Mouse (Mus musculus): ENCODE results near the gene Ubr1. TPM values are rescaled to one million over a fixed set of nuclear protein-coding genes. Genes with fewer than 3 reads are reported as not detected.

Ubr1 gene
- total RNA-seq, 2 experiments from 2014 or later, result 21.9 TPM

DNA sequence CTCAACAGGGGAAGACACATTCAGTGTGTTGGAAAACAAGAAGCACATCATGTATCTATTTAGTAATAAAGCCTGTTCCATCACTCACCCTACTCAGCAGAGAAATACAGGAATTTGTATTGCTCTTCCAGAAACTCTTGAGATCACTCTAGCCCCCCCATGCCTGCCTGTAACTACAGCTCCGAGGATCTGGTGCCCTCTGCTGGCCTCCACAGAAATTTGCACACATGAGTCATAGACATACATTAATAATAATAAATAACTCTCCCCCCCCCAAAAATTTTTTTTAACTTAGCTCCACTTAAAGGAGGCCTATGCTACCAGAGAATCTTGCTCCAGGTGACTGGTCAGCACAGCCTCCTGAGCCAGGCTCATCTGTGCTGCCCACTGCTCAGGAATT, 104.0 kb downstream of the Ubr1 start:
- ATAC-seq (replicated peaks; ENCODE audit: low FRiP score, poor library complexity, severe bottlenecking), result peak; percentile 72

DNA sequence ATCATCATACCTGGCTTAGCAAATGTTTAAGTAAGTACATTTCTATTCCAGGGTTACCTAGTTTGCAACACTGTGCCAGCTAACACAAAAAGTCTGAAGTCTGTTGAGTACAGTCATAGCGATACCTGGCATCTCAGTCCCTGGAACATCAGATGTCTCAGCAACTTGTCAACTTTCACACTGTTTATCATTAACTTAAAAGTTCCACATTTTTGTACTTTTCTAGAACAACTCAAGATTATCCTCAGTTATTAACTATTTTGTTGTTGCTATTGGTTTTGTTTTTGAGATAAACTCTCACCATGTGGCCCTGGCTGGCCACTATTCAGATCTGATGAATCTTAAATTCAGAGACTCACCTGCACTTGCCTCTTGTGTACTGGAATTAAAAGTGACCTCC, 107.1 kb downstream of the Ubr1 start:
- no peak for ATAC-seq (replicated peaks; ENCODE audit: low FRiP score, poor library complexity, severe bottlenecking)

DNA sequence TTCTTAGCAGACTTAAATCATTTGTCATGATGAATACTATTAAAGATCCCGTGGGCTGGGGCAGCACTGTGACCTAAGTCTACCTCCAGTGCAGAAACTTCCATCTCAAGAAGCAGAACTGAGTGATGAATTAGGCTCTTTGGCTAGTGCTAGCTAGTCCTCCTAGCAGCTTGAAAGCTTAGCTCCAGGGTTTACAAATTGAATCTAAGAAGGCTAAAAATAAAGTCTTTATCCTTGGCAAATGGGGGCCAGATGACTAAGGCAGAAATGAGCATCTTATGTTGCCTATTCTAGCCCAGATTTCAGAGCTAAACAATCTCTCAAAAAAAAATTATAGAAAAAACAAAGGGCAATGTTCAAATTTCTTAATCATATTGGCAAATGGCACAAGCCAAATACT, 109.8 kb downstream of the Ubr1 start:
- no peak for ATAC-seq (replicated peaks; ENCODE audit: low FRiP score, poor library complexity, severe bottlenecking)

DNA sequence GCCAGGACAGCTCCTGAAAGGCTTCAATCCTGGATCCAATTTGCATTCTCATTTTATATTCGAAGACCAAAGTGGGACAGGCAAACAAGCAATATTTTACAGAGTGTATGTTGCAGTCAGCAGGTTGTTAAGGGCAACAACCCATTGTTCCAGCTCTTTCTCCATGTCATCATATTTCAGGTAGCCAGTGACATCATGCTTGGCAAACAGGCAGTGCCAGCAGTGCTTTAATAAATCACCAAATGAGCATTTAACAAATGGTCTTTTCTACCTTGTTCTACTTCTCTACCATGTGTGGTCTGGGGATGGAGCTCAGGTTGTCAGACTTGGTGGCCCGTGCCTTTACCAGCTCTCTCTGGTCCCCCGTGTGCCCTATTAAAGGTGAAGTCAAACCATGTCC, 112.4 kb downstream of the Ubr1 start:
- ATAC-seq (replicated peaks; ENCODE audit: low FRiP score, poor library complexity, severe bottlenecking), result no peak

DNA sequence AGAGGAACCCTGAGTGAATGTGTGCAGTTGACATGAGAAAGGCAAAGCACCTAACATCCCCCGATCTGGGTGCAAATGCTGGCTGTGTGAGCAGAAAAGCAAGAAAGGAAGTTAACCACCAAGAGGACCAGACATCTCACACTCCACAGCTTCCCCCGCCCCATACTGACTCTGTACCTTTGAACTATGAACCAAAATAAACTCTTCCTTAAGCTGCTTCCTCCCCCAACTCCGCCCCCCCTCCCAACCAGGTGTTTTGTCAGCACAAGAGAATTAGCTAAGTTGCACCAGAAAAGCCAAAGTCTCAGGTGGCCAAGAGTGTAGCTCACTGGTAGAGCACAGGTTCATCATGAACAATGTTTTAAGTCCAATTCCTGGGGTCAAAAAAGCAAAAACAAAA, 117.4 kb downstream of the Ubr1 start:
- ATAC-seq (replicated peaks; ENCODE audit: low FRiP score, poor library complexity, severe bottlenecking), result no peak

GRCm38 (mm10) chr2:120852626-120853025, 117.9 kb downstream of the Ubr1 start:
- ATAC-seq (replicated peaks; ENCODE audit: low FRiP score, poor library complexity, severe bottlenecking), result no peak

- ATAC-seq (replicated peaks; ENCODE audit: low FRiP score, poor library complexity, severe bottlenecking), result peak; percentile 98
These were observed 120.0 kb downstream of the Ubr1 start, which contains the start of gene Ttbk2 for GRCm38 (mm10) chr2:120850424-120851082. Ttbk2 (minus strand) TSS chr2:120850604.

DNA sequence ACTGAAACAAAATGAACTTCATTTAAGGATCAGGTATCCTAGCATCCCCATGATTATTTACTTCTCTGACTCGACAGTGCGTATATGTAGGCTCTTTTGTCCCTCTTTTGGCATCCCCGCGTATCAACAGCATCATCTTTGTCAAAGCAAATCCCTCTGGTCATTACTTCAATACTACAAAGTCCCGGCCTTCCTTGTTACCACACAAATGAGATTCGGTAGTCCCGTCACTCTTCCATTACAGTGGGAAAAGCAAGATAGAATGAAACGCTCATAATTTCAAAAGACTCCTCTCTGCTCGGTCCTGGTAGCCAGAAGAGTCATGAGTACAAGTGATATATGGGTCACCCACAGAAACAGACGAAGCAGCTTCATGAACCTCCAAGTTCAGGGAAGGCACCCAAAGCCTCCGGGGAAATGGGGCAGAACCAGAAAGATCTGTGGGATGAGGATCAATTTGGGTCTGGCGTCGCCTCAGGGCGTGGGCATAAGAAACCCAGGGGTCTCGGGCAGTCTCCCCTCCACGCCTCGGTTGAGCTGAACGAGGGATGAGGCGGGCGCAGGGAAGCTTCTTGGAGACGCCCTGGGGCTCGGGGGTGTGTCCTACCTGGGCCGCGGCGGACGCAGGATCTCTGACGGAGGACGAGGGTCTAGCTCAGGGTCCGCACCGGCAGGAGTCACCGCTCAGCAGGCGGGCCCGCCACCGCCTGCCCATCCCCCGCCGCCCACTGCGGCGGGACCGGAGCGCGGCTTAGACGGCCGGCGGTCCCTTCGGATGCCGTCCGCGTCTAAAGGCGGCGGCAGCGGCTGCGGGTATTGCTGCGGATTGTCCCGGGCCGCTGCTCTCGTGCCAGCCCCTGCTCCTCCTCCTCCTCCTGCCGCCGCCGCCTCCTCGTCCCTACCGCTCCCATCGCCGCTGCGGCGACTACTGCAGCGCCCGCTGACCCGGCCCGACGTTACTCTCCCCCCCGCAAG, 120.8 kb downstream of the Ubr1 start, which contains the start of gene Cdan1:
Gene Cdan1, minus strand, starts transcription at position 680 of the 975 bp plus-strand sequence.
- ATAC-seq (replicated peaks; ENCODE audit: low FRiP score, poor library complexity, severe bottlenecking), result peak; percentile 67

DNA sequence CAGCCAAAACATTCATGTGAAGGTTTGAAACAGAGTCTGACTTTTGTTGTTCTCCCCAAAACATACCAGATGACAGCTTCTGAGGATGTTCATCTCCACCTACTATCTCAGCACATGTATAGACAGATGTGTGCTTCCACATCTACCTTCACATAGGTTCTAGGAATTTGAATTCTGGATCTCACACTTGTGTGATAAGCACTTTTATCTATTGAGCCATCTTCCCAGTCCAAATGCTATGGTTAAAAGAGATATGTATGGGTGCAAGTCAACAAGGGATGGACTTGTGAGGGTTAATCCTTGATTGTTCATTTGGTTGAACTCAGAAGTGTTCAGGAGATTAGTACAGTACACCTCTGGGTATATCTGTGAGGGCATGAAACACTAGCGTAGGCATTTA, 125.2 kb downstream of the Ubr1 start:
- ATAC-seq (replicated peaks; ENCODE audit: low FRiP score, poor library complexity, severe bottlenecking), result no peak

- ATAC-seq (replicated peaks; ENCODE audit: low FRiP score, poor library complexity, severe bottlenecking), result no peak
These were observed 126.5 kb downstream of the Ubr1 start for GRCm38 (mm10) chr2:120843990-120844389.

- ATAC-seq (replicated peaks; ENCODE audit: low FRiP score, poor library complexity, severe bottlenecking), result no peak
These were observed 129.3 kb downstream of the Ubr1 start for GRCm38 (mm10) chr2:120841211-120841610.

- ATAC-seq (replicated peaks; ENCODE audit: low FRiP score, poor library complexity, severe bottlenecking), result 0 out of 2 replicates have a peak, but pooled peaks have one; percentile 35
These were observed 135.3 kb downstream of the Ubr1 start for GRCm38 (mm10) chr2:120835167-120835566.

DNA sequence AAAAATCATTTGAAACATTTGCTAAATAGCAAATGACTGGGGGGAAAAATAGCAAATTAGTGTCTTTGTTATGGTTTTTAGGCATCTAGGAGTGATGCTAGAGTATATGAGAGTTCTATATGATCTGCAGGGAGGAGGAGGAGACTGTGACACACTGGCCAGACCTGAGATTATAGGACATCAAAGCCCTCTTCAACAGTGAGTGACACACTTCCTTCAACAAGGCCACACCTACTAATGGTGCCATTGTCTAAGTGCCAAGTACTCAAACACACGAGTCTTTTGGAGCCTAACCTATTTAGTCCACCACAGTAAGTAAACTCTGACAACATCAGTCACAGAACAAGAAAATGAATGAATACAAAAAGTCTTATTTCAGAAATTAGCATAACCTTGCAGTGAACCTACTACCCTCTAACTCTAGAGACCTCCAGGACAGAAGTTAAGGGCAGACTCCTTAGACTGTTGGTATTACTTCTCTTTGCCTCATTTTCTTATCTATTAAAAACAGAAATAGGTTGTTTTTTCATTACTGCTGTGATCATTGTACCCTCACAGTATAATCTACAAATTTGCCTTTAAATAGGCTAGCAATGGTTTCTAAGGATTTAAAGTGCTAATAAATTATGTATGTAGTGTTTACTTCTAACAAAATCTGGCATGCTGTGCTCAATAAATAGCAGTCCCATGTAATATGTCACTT, 143.4 kb downstream of the Ubr1 start:
- ATAC-seq (replicated peaks; ENCODE audit: low FRiP score, poor library complexity, severe bottlenecking), result peak; percentile 60; the same call in 1 of the 2 replicates

Other genes with a start within 250 kb of the Ubr1 start
- 5.4 and 18.4 TPM in 2 replicates for gene Cdan1, start 120.6 kb downstream of the Ubr1 start, total RNA-seq (2015; ENCODE audit: low replicate concordance)
- gene Cdan1, start 120.6 kb downstream of the Ubr1 start, total RNA-seq (2017; ENCODE audit: low replicate concordance), result 12.5 and 14.1 TPM in 2 replicates
- gene Ttbk2, start 120.1 kb downstream of the Ubr1 start, total RNA-seq (2015; ENCODE audit: low replicate concordance), result 1.2 and 3.1 TPM in 2 replicates
- gene Ttbk2, start 120.1 kb downstream of the Ubr1 start, total RNA-seq (2017; ENCODE audit: low replicate concordance), result 1.1 and 1.4 TPM in 2 replicates
- gene Tmem62, start 6.3 kb upstream of the Ubr1 start, total RNA-seq (2015; ENCODE audit: low replicate concordance), result 2.5 and 21.9 TPM in 2 replicates
- gene Tmem62, start 6.3 kb upstream of the Ubr1 start, total RNA-seq (2017; ENCODE audit: low replicate concordance), result 11.4 and 20.8 TPM in 2 replicates
- 367 and 375 TPM in 2 replicates for gene Ccndbp1, start 37.7 kb upstream of the Ubr1 start, total RNA-seq (2015; ENCODE audit: low replicate concordance)
- 422 and 452 TPM in 2 replicates for gene Ccndbp1, start 37.7 kb upstream of the Ubr1 start, total RNA-seq (2017; ENCODE audit: low replicate concordance)
- 1,106 and 1,220 TPM in 2 replicates for gene Epb42, start 66.4 kb upstream of the Ubr1 start, total RNA-seq (2015; ENCODE audit: low replicate concordance)
- 1,374 and 1,456 TPM in 2 replicates for gene Epb42, start 66.4 kb upstream of the Ubr1 start, total RNA-seq (2017; ENCODE audit: low replicate concordance)
- gene Tgm5, start 115.1 kb upstream of the Ubr1 start, total RNA-seq (2015; ENCODE audit: low replicate concordance), result not detected in 2 replicates
- gene Tgm5, start 115.1 kb upstream of the Ubr1 start, total RNA-seq (2017; ENCODE audit: low replicate concordance), result not detected in 2 replicates
- not detected in 2 replicates for gene Tgm7, start 139.1 kb upstream of the Ubr1 start, total RNA-seq (2015; ENCODE audit: low replicate concordance)
- gene Tgm7, start 139.1 kb upstream of the Ubr1 start, total RNA-seq (2017; ENCODE audit: low replicate concordance), result not detected in 2 replicates
- 1.2 and 3.3 TPM in 2 replicates for gene Adal, start 169.7 kb upstream of the Ubr1 start, total RNA-seq (2015; ENCODE audit: low replicate concordance)
- gene Adal, start 169.7 kb upstream of the Ubr1 start, total RNA-seq (2017; ENCODE audit: low replicate concordance), result 4.6 and 7.8 TPM in 2 replicates
- 1.7 and 2.5 TPM in 2 replicates for gene Lcmt2, start 169.9 kb upstream of the Ubr1 start, total RNA-seq (2015; ENCODE audit: low replicate concordance)
- gene Lcmt2, start 169.9 kb upstream of the Ubr1 start, total RNA-seq (2017; ENCODE audit: low replicate concordance), result 2.0 and 4.0 TPM in 2 replicates
- gene Tubgcp4, start 199.9 kb upstream of the Ubr1 start, total RNA-seq (2015; ENCODE audit: low replicate concordance), result 16.3 and 22.2 TPM in 2 replicates
- 11.7 and 19.1 TPM in 2 replicates for gene Tubgcp4, start 199.9 kb upstream of the Ubr1 start, total RNA-seq (2017; ENCODE audit: low replicate concordance)
- gene Zscan29, start 200.4 kb upstream of the Ubr1 start, total RNA-seq (2015; ENCODE audit: low replicate concordance), result 8.8 and 13.3 TPM in 2 replicates
- gene Zscan29, start 200.4 kb upstream of the Ubr1 start, total RNA-seq (2017; ENCODE audit: low replicate concordance), result 11.3 and 12.9 TPM in 2 replicates